Mouse (Mus musculus) heart, embryonic 12.5 days (tissue): ENCODE results near the gene 1810043G02Rik. TPM values are rescaled to one million over a fixed set of nuclear protein-coding genes. Genes with fewer than 3 reads are reported as not detected.
"Not testable (repeated sequence)": the region's sequence is repeated elsewhere in the genome, so short reads cannot be mapped to it uniquely, and the experiment has no call there.

Experiments used
- ATAC-seq: fragments of 200-750 bp; cut with Nextera tagmentation; 2 replicates; pipeline ENCODE4 v1.8.0; 2017; ENCODE audit warnings: moderate TSS enrichment, moderate library complexity; ENCODE audit not compliant: insufficient number of reproducible peaks, low FRiP score
- H3K27ac ChIP-seq: fragments of 300-500 bp; sonication (generic); 2 replicates; pipeline ENCODE4 v1.5.1; 2016; ENCODE audit warnings: mild to moderate bottlenecking, moderate library complexity; ENCODE audit not compliant: poor library complexity, severe bottlenecking
- H3K27me3 ChIP-seq: fragments of 300-500 bp; sonication (generic); replicated peaks from 2 replicates; pipeline ENCODE4 v1.6.1; 2016; ENCODE audit warnings: mild to moderate bottlenecking, moderate library complexity
- H3K36me3 ChIP-seq: fragments of 300-500 bp; sonication (generic); 2 replicates; pipeline ENCODE4 v1.6.1; 2016; ENCODE audit warnings: mild to moderate bottlenecking, moderate library complexity
- H3K4me1 ChIP-seq: fragments of 300-500 bp; sonication (generic); replicated peaks from 2 replicates; pipeline ENCODE4 v1.6.1; 2016; ENCODE audit warnings: mild to moderate bottlenecking
- H3K4me2 ChIP-seq: fragments of 300-500 bp; sonication (generic); 2 replicates; pipeline ENCODE4 v1.6.1; 2016; ENCODE audit warnings: mild to moderate bottlenecking, moderate library complexity
- H3K4me3 ChIP-seq: fragments of 300-500 bp; sonication (generic); 2 replicates; pipeline ENCODE4 v1.5.1; 2016; ENCODE audit warnings: mild to moderate bottlenecking
- H3K9ac ChIP-seq: fragments of 300-500 bp; sonication (generic); 2 replicates; pipeline ENCODE4 v1.6.1; 2016; ENCODE audit warnings: mild to moderate bottlenecking, moderate library complexity
- H3K9me3 ChIP-seq: fragments of 300-500 bp; sonication (generic); replicated peaks from 2 replicates; pipeline ENCODE4 v1.6.1; 2016; ENCODE audit warnings: mild to moderate bottlenecking, moderate library complexity
- WGBS: fragments of 180-500 bp; shearing (Covaris S2); methylation state at CpG from one replicate; pipeline ENCODE4 v1.1.7; 2016; 5-methylcytosine and 5-hydroxymethylcytosine counted together
- polyA plus RNA-seq: library from polyadenylated mRNA; unstranded; fragments of >200 nt; fragmentation: Nextera tagmentation; extraction: Ambion mirVana; gene quantifications from 2 replicates; pipeline ENCODE4 v1.2.1, GENCODE M21; 2016

1810043G02Rik gene
- polyA plus RNA-seq: 14.8 and 15.6 TPM in 2 replicates

- WGBS: 1% methylated on average over 57 of the region's 57 CpGs
- Histone ChIP-seq H3K27me3 (no peaks in the 10 kb centered on the region), H3K4me2 (peak within 1 kb of the TSS; percentile 83), H3K4me1 (peaks cover 13% of the 10 kb centered on the region), H3K36me3 (peaks cover 11% of the 10 kb centered on the region; the same call in 1 of the 2 replicates), H3K4me3 (peak within 1 kb of the TSS; percentile 72), H3K9ac (peak within 1 kb of the TSS; percentile 79), H3K27ac (no peak within 1 kb of the TSS), H3K9me3 (no peaks in the 10 kb centered on the region)
- peak; percentile 96 for ATAC-seq
These were observed at the start of gene 1810043G02Rik for GRCm38 (mm10) chr10:77978351-77979350. Gene 1810043G02Rik (plus strand): TSS chr10:77978524.

GRCm38 (mm10) chr10:77939685-77940084, 38.6 kb upstream of the 1810043G02Rik start:
- Histone ChIP-seq H3K27ac (no peak overlapping the region), H3K4me2 (no peak overlapping the region), H3K9ac (no peak overlapping the region), H3K36me3 (no peaks in the 10 kb centered on the region), H3K4me3 (no peak overlapping the region), H3K9me3 (no peaks in the 10 kb centered on the region), H3K4me1 (no peaks in the 10 kb centered on the region), H3K27me3 (no peaks in the 10 kb centered on the region)
- WGBS: 42% methylated on average over 2 of the region's 2 CpGs
- no peak for ATAC-seq

GRCm38 (mm10) chr10:77950468-77950867, 27.9 kb upstream of the 1810043G02Rik start:
- not testable (repeated sequence) for H3K27ac ChIP-seq, H3K4me3 ChIP-seq, H3K4me1 ChIP-seq, H3K27me3 ChIP-seq, H3K4me2 ChIP-seq, ATAC-seq, H3K9ac ChIP-seq, H3K36me3 ChIP-seq
- peaks cover 14% of the 10 kb centered on the region for H3K9me3 ChIP-seq
- 82% methylated on average over 10 of the region's 12 CpGs for WGBS

GRCm38 (mm10) chr10:77962725-77963124, 15.6 kb upstream of the 1810043G02Rik start:
- 75% methylated on average over 2 of the region's 2 CpGs for WGBS
- peaks cover 25% of the 10 kb centered on the region for H3K27me3 ChIP-seq
- no peak overlapping the region for H3K4me3 ChIP-seq
- H3K4me1 ChIP-seq: no peaks in the 10 kb centered on the region
- H3K9ac ChIP-seq: no peak overlapping the region
- no peak overlapping the region for H3K27ac ChIP-seq
- H3K4me2 ChIP-seq: no peak overlapping the region
- H3K9me3 ChIP-seq: no peaks in the 10 kb centered on the region
- H3K36me3 ChIP-seq: no peaks in the 10 kb centered on the region
- ATAC-seq: no peak

GRCm38 (mm10) chr10:77963971-77964370, 14.4 kb upstream of the 1810043G02Rik start:
- H3K36me3 ChIP-seq: no peaks in the 10 kb centered on the region
- WGBS: 80% methylated on average over 6 of the region's 6 CpGs
- H3K4me3 ChIP-seq: no peak overlapping the region
- H3K9ac ChIP-seq: no peak overlapping the region
- no peak overlapping the region for H3K4me2 ChIP-seq
- peaks cover 37% of the 10 kb centered on the region for H3K27me3 ChIP-seq
- no peaks in the 10 kb centered on the region for H3K9me3 ChIP-seq
- no peaks in the 10 kb centered on the region for H3K4me1 ChIP-seq
- H3K27ac ChIP-seq: no peak overlapping the region
- no peak for ATAC-seq

- peak overlapping the region; percentile 59 for H3K4me2 ChIP-seq
- peaks cover 8% of the 10 kb centered on the region for H3K4me1 ChIP-seq
- H3K4me3 ChIP-seq: peak overlapping the region; percentile 23
- H3K27me3 ChIP-seq: peaks cover 59% of the 10 kb centered on the region
- H3K9ac ChIP-seq: 0 out of 2 replicates have a peak overlapping the region, but pooled peaks have one; percentile 16
- no peak overlapping the region for H3K27ac ChIP-seq
- 6% methylated on average over 26 of the region's 26 CpGs for WGBS
- no peak for ATAC-seq
- no peaks in the 10 kb centered on the region for H3K36me3 ChIP-seq
- no peaks in the 10 kb centered on the region for H3K9me3 ChIP-seq
These were observed 8.9 kb upstream of the 1810043G02Rik start for GRCm38 (mm10) chr10:77969274-77969972.

GRCm38 (mm10) chr10:77969973-77970325, 8.4 kb upstream of the 1810043G02Rik start:
- Histone ChIP-seq H3K4me1 (peaks cover 8% of the 10 kb centered on the region), H3K27ac (no peak overlapping the region), H3K4me3 (peak overlapping the region; percentile 23), H3K36me3 (no peaks in the 10 kb centered on the region), H3K9ac (no peak overlapping the region), H3K27me3 (peaks cover 59% of the 10 kb centered on the region), H3K4me2 (peak overlapping the region; percentile 59), H3K9me3 (no peaks in the 10 kb centered on the region)
- WGBS: 13% methylated on average over 8 of the region's 8 CpGs
- ATAC-seq: no peak

GRCm38 (mm10) chr10:77970481-77970880, 7.8 kb upstream of the 1810043G02Rik start, which contains the start of gene Trpm2:
Gene Trpm2 (minus strand): TSS chr10:77970563.
- H3K9ac ChIP-seq: 0 out of 2 replicates have a peak within 1 kb of the TSS, but pooled peaks have one; percentile 4
- H3K9me3 ChIP-seq: no peaks in the 10 kb centered on the region
- ATAC-seq: no peak
- H3K27ac ChIP-seq: no peak within 1 kb of the TSS
- 75% methylated on average over 6 of the region's 6 CpGs for WGBS
- H3K36me3 ChIP-seq: no peaks in the 10 kb centered on the region
- H3K27me3 ChIP-seq: peaks cover 54% of the 10 kb centered on the region
- H3K4me3 ChIP-seq: peak within 1 kb of the TSS; percentile 23
- peaks cover 8% of the 10 kb centered on the region for H3K4me1 ChIP-seq
- peak within 1 kb of the TSS; percentile 59 for H3K4me2 ChIP-seq

- Histone ChIP-seq H3K27ac (no peak overlapping the region), H3K9ac (no peak overlapping the region), H3K4me2 (no peak overlapping the region), H3K27me3 (peaks cover 48% of the 10 kb centered on the region), H3K4me3 (no peak overlapping the region), H3K9me3 (no peaks in the 10 kb centered on the region), H3K4me1 (peaks cover 8% of the 10 kb centered on the region), H3K36me3 (no peaks in the 10 kb centered on the region)
- 78% methylated on average over 10 of the region's 10 CpGs for WGBS
- no peak for ATAC-seq
These were observed 7.1 kb upstream of the 1810043G02Rik start for GRCm38 (mm10) chr10:77971191-77971590.

- H3K36me3 ChIP-seq: no peaks in the 10 kb centered on the region
- ATAC-seq: no peak
- no peaks in the 10 kb centered on the region for H3K9me3 ChIP-seq
- H3K27ac ChIP-seq: no peak overlapping the region
- no peak overlapping the region for H3K9ac ChIP-seq
- no peak overlapping the region for H3K4me2 ChIP-seq
- H3K4me1 ChIP-seq: peaks cover 8% of the 10 kb centered on the region
- peaks cover 40% of the 10 kb centered on the region for H3K27me3 ChIP-seq
- no peak overlapping the region for H3K4me3 ChIP-seq
- 58% methylated on average over 17 of the region's 17 CpGs for WGBS
These were observed 6.4 kb upstream of the 1810043G02Rik start for GRCm38 (mm10) chr10:77971709-77972553.
